Mouse (Mus musculus): ENCODE results near the gene Olfr153.
A peak's percentile ranks its signal among the peaks of the same experiment; 100 is the strongest.
"Not testable (repeated sequence)": the region's sequence is repeated elsewhere in the genome, so short reads cannot be mapped to it uniquely, and the experiment has no call there.

Gene Olfr153

GRCm38 (mm10) chr2:87531496-87531895 lies at the start of gene Olfr153:
Gene Olfr153, plus strand, starts transcription at chr2:87531796.
- no peak for ATAC-seq (ENCODE audit: low TSS enrichment)

- no peak for ATAC-seq (ENCODE audit: low TSS enrichment)
Measured at GRCm38 (mm10) chr2:87482276-87482675, 49.3 kb upstream of the Olfr153 start.

- not testable (repeated sequence) for ATAC-seq (ENCODE audit: low TSS enrichment)
Measured at GRCm38 (mm10) chr2:87496993-87497392, 34.6 kb upstream of the Olfr153 start, which contains the start of gene Pramel7. Gene Pramel7, minus strand, starts transcription at chr2:87497093.

- no peak for ATAC-seq (ENCODE audit: low TSS enrichment)
Measured at GRCm38 (mm10) chr2:87506265-87506664, 25.3 kb upstream of the Olfr153 start, which contains the start of gene Pramel6. Gene Pramel6, plus strand, starts transcription at chr2:87506565.

- no peak for ATAC-seq (ENCODE audit: low TSS enrichment)
Measured at GRCm38 (mm10) chr2:87515046-87515445, 16.6 kb upstream of the Olfr153 start.

GRCm38 (mm10) chr2:87515457-87516060 lies 16.0 kb upstream of the Olfr153 start:
- ATAC-seq (ENCODE audit: low TSS enrichment): no peak

- ATAC-seq (ENCODE audit: low TSS enrichment): no peak
Measured at GRCm38 (mm10) chr2:87516581-87516980, 15.0 kb upstream of the Olfr153 start.

- no peak for ATAC-seq (ENCODE audit: low TSS enrichment)
Measured at GRCm38 (mm10) chr2:87520651-87521050, 10.9 kb upstream of the Olfr153 start.

GRCm38 (mm10) chr2:87525899-87526616 lies 5.5 kb upstream of the Olfr153 start:
- ATAC-seq (ENCODE audit: low TSS enrichment): peak; percentile 98

- no peak for ATAC-seq (ENCODE audit: low TSS enrichment)
Measured at GRCm38 (mm10) chr2:87534826-87535225, 3.2 kb downstream of the Olfr153 start.

GRCm38 (mm10) chr2:87545442-87545841 lies 13.8 kb downstream of the Olfr153 start, which contains the start of gene Olfr1128:
Gene Olfr1128, minus strand, starts transcription at chr2:87545542.
- ATAC-seq (ENCODE audit: low TSS enrichment): no peak

- ATAC-seq (ENCODE audit: low TSS enrichment): not testable (repeated sequence)
Measured at GRCm38 (mm10) chr2:87573602-87574001, 42.0 kb downstream of the Olfr153 start, which contains the start of gene Olfr1129. Gene Olfr1129, plus strand, starts transcription at chr2:87573902.
